Mouse (Mus musculus): ENCODE data around the gene Rnf128.

Rnf128 gene

GRCm38 (mm10) chrX:139634758-139635157 lies 71.6 kb downstream of the Rnf128 start:
- DNase-seq = no peak

- no peak for DNase-seq
Measured at GRCm38 (mm10) chrX:139639744-139640143, 76.6 kb downstream of the Rnf128 start.

GRCm38 (mm10) chrX:139640418-139640817 lies 77.3 kb downstream of the Rnf128 start:
- no peak for DNase-seq

- no peak for DNase-seq
Measured at GRCm38 (mm10) chrX:139652226-139652625, 89.1 kb downstream of the Rnf128 start.

GRCm38 (mm10) chrX:139653292-139653691 lies 90.2 kb downstream of the Rnf128 start:
- no peak for DNase-seq

- no peak for DNase-seq
Measured at GRCm38 (mm10) chrX:139654350-139655063, 91.4 kb downstream of the Rnf128 start.

- DNase-seq = no peak
Measured at GRCm38 (mm10) chrX:139662111-139662510, 99.0 kb downstream of the Rnf128 start.

GRCm38 (mm10) chrX:139665829-139666228 lies 102.7 kb downstream of the Rnf128 start:
- DNase-seq = peak; percentile 12

- DNase-seq = no peak
Measured at GRCm38 (mm10) chrX:139684410-139684774, 121.3 kb downstream of the Rnf128 start.

- peak; percentile 89 for DNase-seq
Measured at GRCm38 (mm10) chrX:139684775-139685695, 121.9 kb downstream of the Rnf128 start, which contains the start of gene Tbc1d8b. Gene Tbc1d8b (plus strand): TSS chrX:139684996.

- DNase-seq = no peak
Measured at GRCm38 (mm10) chrX:139714381-139714780, 151.3 kb downstream of the Rnf128 start, which contains the start of gene Gm15013. Gene Gm15013 (minus strand): TSS chrX:139714481.

GRCm38 (mm10) chrX:139722350-139722749 lies 159.2 kb downstream of the Rnf128 start:
- no peak for DNase-seq
